Mouse (Mus musculus): ENCODE data around the gene Izumo4. TPM values are rescaled to one million over a fixed set of nuclear protein-coding genes. Genes with fewer than 3 reads are reported as not detected.

Gene Izumo4
- total and polyA plus RNA-seq, 2 experiments = 18.3 to 49.7 TPM

DNA sequence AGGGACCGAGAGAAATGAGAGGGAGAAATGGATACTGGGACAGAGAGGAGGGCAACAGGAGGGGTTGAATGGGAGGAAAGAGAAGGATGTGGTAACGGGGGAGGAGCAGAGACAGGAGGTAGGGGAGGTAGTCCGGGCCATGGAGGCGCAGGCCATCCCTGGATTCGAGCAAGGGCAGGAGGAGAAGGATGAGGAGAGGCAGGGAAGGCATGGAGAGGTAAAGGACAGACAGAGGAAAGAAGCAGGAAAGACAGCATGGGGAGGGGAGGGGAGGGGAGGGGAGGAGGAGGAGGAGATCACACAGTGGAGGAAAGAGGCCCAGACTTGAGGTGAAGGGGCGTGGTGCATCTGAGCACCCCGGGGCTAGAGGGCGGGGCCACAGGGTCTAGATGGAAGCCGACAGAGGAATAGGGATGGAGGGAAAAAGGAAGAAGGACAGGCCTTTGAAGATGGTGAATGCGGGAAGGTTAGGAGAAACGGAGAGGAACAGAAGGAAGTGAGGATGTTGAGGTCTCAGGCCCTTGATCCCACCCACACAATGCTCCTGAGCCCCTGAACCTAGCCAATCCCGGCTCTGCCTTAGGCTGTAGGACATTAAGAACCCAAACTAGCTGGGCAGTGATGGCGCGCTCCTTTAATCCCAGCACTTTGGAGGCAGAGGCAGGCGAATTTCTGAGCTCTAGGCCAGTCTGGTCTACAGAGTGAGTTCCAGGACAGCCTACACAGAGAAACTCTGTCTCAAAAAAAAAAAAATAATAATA, 44.9 kb upstream of the Izumo4 start, which contains the start of gene Btbd2:
Gene Btbd2, minus strand, starts transcription at position 209 of the 761 bp plus-strand sequence.
- DNase-seq (ENCODE audit: extremely low read depth, low read depth, low spot score) = no peak
- peaks cover 8% of the 10 kb centered on the region for H3K4me1 ChIP-seq (ENCODE audit: control insufficient read depth, insufficient read depth, low read length)
- WGBS = 43% methylated on average over 15 of the region's 15 CpGs

DNA sequence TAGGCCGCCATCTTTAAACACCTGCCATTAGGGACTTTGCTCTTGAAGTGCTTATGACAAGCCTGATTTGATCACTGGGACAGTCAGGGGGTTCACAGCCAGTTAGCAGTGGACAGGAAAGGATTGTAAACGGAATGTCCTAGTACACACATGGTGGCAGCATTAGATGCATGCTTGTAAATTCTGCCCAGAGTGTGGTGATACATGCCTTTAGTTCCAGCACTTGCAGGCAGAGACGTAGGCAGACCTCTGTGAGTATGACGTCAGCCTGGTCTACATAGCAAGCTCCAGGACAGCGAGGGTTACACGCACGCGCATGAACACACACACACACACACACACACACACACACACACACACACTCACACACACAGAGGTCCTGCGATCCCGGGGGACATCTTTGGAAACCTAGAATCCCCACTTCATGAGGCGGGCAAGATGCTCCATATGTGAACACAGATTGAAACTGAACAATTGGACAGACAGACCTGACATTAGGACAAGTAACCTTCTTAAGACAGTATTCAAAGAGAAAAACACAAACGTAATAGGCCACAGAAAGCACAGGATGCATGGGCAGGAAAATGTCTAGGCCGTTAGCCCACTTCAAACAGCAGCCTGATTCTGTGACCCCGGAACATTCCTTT, 43.7 kb upstream of the Izumo4 start:
- DNase-seq (ENCODE audit: extremely low read depth, low read depth, low spot score) = no peak
- Histone ChIP-seq H3K36me3 (ENCODE audit: control insufficient read depth, insufficient read depth, low read length) (no peaks in the 10 kb centered on the region), H3K27me3 (ENCODE audit: control insufficient read depth, insufficient read depth, low read length) (no peaks in the 10 kb centered on the region), H3K9ac (ENCODE audit: low read depth, low read length) (no peak overlapping the region), H3K27ac (replicated peaks; ENCODE audit: insufficient read depth, low read depth, low read length) (no peak overlapping the region), H3K79me2 (ENCODE audit: control insufficient read depth, insufficient read depth, low read length) (peaks cover 18% of the 10 kb centered on the region; the same call in 1 of the 2 replicates), H3K4me3 (ENCODE audit: insufficient read depth, low read depth, low read length) (no peak overlapping the region), H3K4me1 (ENCODE audit: control insufficient read depth, insufficient read depth, low read length) (peaks cover 10% of the 10 kb centered on the region)
- WGBS = 86% methylated on average over 14 of the region's 14 CpGs
- TF ChIP-seq CTCF (IDR thresholded peaks at IDR 0.05; ENCODE audit: low read depth, low read length) = no peak
- TF ChIP-seq POLR2A (IDR thresholded peaks at IDR 0.05; ENCODE audit: extremely low read depth, insufficient read depth, low read length) = no peak

More for the DNA sequence above, 44.9 kb upstream of the Izumo4 start, which contains the start of gene Btbd2:
- peak within 1 kb of the TSS; percentile 78 for H3K4me3 ChIP-seq (ENCODE audit: insufficient read depth, low read depth, low read length)
- TF ChIP-seq POLR2A (IDR thresholded peaks at IDR 0.05; ENCODE audit: extremely low read depth, insufficient read depth, low read length) (no peak), CTCF (IDR thresholded peaks at IDR 0.05; ENCODE audit: low read depth, low read length) (no peak)
- peaks cover 20% of the 10 kb centered on the region; the same call in 1 of the 2 replicates for H3K79me2 ChIP-seq (ENCODE audit: control insufficient read depth, insufficient read depth, low read length)
- H3K36me3 ChIP-seq (ENCODE audit: control insufficient read depth, insufficient read depth, low read length) = no peaks in the 10 kb centered on the region
- H3K9ac ChIP-seq (ENCODE audit: low read depth, low read length) = peak within 1 kb of the TSS; percentile 91
- peak within 1 kb of the TSS; percentile 50 for H3K27ac ChIP-seq (replicated peaks; ENCODE audit: insufficient read depth, low read depth, low read length)
- H3K27me3 ChIP-seq (ENCODE audit: control insufficient read depth, insufficient read depth, low read length) = no peaks in the 10 kb centered on the region

DNA sequence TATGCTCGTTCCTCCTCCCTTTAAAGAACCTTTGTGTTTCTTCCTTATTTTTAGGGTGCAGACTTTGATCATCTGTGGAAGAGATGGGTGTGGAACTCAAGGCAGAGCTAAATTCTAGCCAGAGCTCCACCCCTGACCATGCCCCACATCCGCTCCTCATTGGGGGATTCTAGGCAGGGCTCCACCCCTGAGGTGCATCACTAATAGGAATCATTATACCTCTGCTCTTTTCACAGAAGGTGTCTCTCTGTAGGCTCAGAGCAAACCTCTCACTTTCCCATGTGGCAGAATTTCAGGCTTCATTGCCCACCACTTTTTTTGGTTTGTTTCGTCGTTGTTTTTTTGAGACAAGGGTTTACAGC, 43.2 kb upstream of the Izumo4 start:
- TF ChIP-seq POLR2A (IDR thresholded peaks at IDR 0.05; ENCODE audit: extremely low read depth, insufficient read depth, low read length) (no peak), CTCF (IDR thresholded peaks at IDR 0.05; ENCODE audit: low read depth, low read length) (no peak)
- no peak for DNase-seq (ENCODE audit: extremely low read depth, low read depth, low spot score)
- Histone ChIP-seq H3K9ac (ENCODE audit: low read depth, low read length) (no peak overlapping the region), H3K79me2 (ENCODE audit: control insufficient read depth, insufficient read depth, low read length) (peaks cover 16% of the 10 kb centered on the region; the same call in 1 of the 2 replicates), H3K4me1 (ENCODE audit: control insufficient read depth, insufficient read depth, low read length) (peaks cover 14% of the 10 kb centered on the region), H3K27me3 (ENCODE audit: control insufficient read depth, insufficient read depth, low read length) (no peaks in the 10 kb centered on the region), H3K36me3 (ENCODE audit: control insufficient read depth, insufficient read depth, low read length) (no peaks in the 10 kb centered on the region), H3K4me3 (ENCODE audit: insufficient read depth, low read depth, low read length) (no peak overlapping the region), H3K27ac (replicated peaks; ENCODE audit: insufficient read depth, low read depth, low read length) (no peak overlapping the region)
- 61% methylated on average over 4 of the region's 4 CpGs for WGBS

- peak; percentile 65; the same call in 1 of the 2 replicates for TF ChIP-seq CTCF (IDR thresholded peaks at IDR 0.05; ENCODE audit: low read depth, low read length)
- no peak for TF ChIP-seq POLR2A (IDR thresholded peaks at IDR 0.05; ENCODE audit: extremely low read depth, insufficient read depth, low read length)
- peaks cover 17% of the 10 kb centered on the region for H3K4me1 ChIP-seq (ENCODE audit: control insufficient read depth, insufficient read depth, low read length)
These were observed 42.8 kb upstream of the Izumo4 start for GRCm38 (mm10) chr10:80659213-80659612.

DNA sequence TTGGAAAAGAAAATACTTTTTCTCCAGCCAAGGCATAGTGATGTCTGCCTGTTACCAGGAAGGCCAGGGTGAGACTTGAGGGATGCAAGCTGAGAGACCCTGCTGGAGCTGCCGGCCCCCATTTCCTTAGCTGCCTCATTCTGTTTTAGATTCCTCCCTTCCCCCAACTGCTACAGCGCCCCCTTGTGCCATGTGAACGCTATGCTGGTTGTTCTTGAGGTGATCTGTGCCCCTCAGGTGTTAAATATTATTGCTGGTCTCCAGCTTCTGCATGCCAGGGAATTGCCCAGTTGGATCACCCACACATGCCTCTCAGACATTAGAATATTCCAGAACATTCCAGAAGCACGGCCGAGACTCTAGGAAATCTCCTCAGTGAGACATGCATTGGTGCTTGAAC, 40.8 kb upstream of the Izumo4 start:
- peak; percentile 61 for TF ChIP-seq CTCF (IDR thresholded peaks at IDR 0.05; ENCODE audit: low read depth, low read length)
- TF ChIP-seq POLR2A (IDR thresholded peaks at IDR 0.05; ENCODE audit: extremely low read depth, insufficient read depth, low read length) = no peak
- H3K4me1 ChIP-seq (ENCODE audit: control insufficient read depth, insufficient read depth, low read length) = peaks cover 22% of the 10 kb centered on the region

More at GRCm38 (mm10) chr10:80659213-80659612, 42.8 kb upstream of the Izumo4 start:
- Histone ChIP-seq H3K27me3 (ENCODE audit: control insufficient read depth, insufficient read depth, low read length) (no peaks in the 10 kb centered on the region), H3K27ac (replicated peaks; ENCODE audit: insufficient read depth, low read depth, low read length) (no peak overlapping the region), H3K4me3 (ENCODE audit: insufficient read depth, low read depth, low read length) (no peak overlapping the region), H3K9ac (ENCODE audit: low read depth, low read length) (no peak overlapping the region), H3K36me3 (ENCODE audit: control insufficient read depth, insufficient read depth, low read length) (no peaks in the 10 kb centered on the region), H3K79me2 (ENCODE audit: control insufficient read depth, insufficient read depth, low read length) (peaks cover 15% of the 10 kb centered on the region; the same call in 1 of the 2 replicates)
- peak; percentile 51 for DNase-seq (ENCODE audit: extremely low read depth, low read depth, low spot score)
- 13% methylated on average over 10 of the region's 10 CpGs for WGBS

More for the DNA sequence above, 40.8 kb upstream of the Izumo4 start:
- H3K36me3 ChIP-seq (ENCODE audit: control insufficient read depth, insufficient read depth, low read length) = no peaks in the 10 kb centered on the region
- no peak overlapping the region for H3K4me3 ChIP-seq (ENCODE audit: insufficient read depth, low read depth, low read length)
- H3K79me2 ChIP-seq (ENCODE audit: control insufficient read depth, insufficient read depth, low read length) = peaks cover under 1% of the 10 kb centered on the region; the same call in 1 of the 2 replicates
- WGBS = 59% methylated on average over 5 of the region's 5 CpGs
- no peak for DNase-seq (ENCODE audit: extremely low read depth, low read depth, low spot score)
- no peaks in the 10 kb centered on the region for H3K27me3 ChIP-seq (ENCODE audit: control insufficient read depth, insufficient read depth, low read length)
- H3K9ac ChIP-seq (ENCODE audit: low read depth, low read length) = no peak overlapping the region
- no peak overlapping the region for H3K27ac ChIP-seq (replicated peaks; ENCODE audit: insufficient read depth, low read depth, low read length)

Measured in liver, adult 2 months (tissue).